Mouse (Mus musculus): ENCODE results near the gene Hdgfl3.

DNA sequence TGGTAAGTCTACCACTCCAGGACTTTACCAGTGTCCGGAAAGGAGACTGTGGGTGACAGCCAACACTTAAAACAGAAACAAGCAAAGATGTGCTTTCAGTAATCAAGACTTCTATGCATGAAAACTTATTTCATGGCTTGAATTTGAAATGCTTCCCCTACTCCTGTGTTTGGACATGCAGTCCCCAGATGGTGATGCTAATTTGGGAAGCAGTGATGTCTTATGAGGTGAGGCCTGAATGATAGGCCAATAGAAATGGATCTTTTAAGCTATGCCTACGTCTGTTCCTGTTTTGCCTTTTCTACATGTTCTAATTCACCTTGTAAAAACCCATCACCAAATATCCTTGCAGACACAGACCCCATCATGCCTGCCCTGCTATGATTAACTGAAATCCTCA lies 29.3 kb downstream of the Hdgfl3 start:
- TF ChIP-seq CHD2 (IDR thresholded peaks at IDR 0.05; ENCODE audit: low read length) (no peak), POLR2A (IDR thresholded peaks at IDR 0.05; ENCODE audit: control insufficient read depth in 1 of 2, insufficient read depth in 1 of 2, low read depth in 1 of 2, low read length in 2 of 2, poor library complexity in 1 of 2) (no peak), CTCF (IDR thresholded peaks at IDR 0.05 in 2 of 3, conservative IDR thresholded peaks at IDR 0.05 in 1 of 3; ENCODE audit: control insufficient read depth in 1 of 3, insufficient read depth in 1 of 3, low read depth in 2 of 3, low read length in 3 of 3, poor library complexity in 1 of 3, severe bottlenecking in 1 of 3) (no peak), USF1 (IDR thresholded peaks at IDR 0.05; ENCODE audit: low read depth, low read length) (no peak), EP300 (IDR thresholded peaks at IDR 0.05; ENCODE audit: low read depth in 1 of 2, low read length in 2 of 2) (no peak), E2F4 (IDR thresholded peaks at IDR 0.05; ENCODE audit: borderline replicate concordance, low read depth, low read length) (no peak), ELF1 (IDR thresholded peaks at IDR 0.05; ENCODE audit: low read depth, low read length) (no peak), USF2 (IDR thresholded peaks at IDR 0.05; ENCODE audit: borderline replicate concordance in 1 of 2, insufficient read depth in 1 of 2, low read depth in 1 of 2, low read length in 2 of 2) (no peak), RCOR1 (IDR thresholded peaks at IDR 0.05; ENCODE audit: low read depth, low read length) (no peak), CHD1 (IDR thresholded peaks at IDR 0.05; ENCODE audit: low read depth, low read length) (no peak), MEF2A (IDR thresholded peaks at IDR 0.05; ENCODE audit: extremely low read depth, insufficient replicate concordance, low read depth, low read length, poor library complexity, severe bottlenecking) (no peak)

Data from MEL (cell line).